Mouse (Mus musculus) MN1 (cell line): Measurements from ENCODE around the gene Fut1.

Experiments used
- DNase-seq: peaks from one replicate; pipeline ENCODE4 v3.0.0-alpha.2; 2016; ENCODE audit warnings: low spot score

Gene Fut1

DNA sequence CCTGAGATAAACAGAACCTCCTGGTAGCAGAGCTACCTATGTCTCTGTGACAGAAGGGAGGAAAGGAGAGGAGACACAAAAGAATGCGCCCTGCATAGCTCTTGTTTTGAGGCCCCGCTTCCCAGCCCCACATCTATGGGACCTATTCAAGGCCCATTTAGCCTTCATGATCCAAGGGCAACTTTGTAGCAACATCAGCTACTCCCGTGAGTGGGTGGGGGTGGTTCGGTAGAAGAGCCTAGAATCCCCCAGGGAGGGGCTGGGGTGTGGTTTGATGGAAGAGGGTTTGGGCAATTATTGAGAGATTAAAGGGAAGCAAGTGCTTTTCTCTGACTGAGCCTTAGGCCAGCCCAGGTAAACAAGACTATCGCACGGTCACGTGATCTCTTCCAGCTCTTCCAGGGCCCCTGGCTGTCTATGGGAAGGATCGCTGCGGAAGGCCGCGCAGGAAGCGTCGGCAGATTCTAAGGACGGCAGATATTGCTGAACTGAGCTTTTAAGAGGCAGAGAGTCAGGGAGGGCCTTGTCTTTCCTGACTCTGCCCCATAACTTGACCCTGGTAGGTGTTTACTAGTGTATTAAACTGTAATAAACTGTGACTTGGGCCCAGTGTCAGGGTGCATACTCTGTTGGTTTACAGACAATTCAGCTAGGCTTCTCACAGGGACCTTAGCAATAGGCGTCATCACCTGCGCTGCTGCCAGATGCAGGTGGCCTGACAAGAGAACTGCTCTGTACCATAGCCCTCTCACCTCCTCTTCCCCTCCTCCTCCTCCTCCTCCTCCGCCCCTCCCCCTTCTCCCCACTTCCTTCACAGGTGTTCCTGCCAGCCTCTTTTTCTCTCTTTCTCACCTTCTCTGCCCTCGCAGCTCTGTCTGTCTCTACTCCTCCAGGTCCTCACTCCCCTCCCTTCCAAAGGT is 17.9 kb upstream of the Fut1 start:
- no peak for DNase-seq

DNA sequence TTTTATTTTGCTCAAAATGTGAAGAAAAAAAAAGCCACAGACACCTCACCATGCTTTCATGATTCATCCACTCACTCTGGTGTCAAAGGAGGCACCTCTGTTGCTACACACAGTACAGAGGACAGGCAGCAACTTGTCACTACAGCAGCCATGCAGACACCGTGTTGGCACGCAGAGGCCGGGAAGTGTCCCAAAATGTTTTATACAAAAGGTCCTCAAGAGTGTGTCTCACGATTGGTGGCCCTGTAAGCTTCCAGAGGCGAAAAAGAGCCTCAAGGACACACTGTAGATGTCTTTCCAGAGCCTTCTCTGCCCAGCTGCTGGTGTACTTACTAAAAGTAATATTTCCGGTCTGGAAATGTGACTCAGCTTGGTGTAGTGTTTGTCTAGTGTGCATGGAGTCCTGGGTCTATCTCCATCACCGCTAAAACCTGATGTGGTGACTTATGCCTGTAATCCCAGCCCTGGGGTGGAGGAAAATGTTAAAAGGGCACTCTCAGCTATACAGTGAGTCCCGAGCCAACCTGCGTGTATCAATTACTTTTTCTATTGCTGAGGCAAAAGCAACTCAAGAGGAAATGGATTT is 11.3 kb upstream of the Fut1 start:
- no peak for DNase-seq

DNA sequence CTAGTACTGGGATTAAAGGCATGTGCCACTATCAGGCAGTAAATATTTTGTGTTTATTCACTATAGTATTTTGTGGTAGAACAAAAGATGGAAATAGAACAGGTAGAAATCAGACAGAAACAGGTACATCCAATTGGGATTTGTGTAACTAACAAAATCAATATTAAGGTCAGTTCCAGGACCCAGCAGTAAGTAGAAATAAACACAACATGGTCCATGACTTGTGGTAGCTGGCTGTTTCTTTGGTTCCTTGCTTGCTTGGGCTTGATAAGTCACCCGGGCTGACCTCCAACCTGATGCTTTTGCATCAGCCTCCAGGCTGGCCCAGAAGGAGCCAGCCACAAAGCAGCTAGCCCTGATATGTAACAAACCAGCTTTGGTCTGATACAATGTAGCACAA is 7.6 kb upstream of the Fut1 start:
- no peak for DNase-seq

DNA sequence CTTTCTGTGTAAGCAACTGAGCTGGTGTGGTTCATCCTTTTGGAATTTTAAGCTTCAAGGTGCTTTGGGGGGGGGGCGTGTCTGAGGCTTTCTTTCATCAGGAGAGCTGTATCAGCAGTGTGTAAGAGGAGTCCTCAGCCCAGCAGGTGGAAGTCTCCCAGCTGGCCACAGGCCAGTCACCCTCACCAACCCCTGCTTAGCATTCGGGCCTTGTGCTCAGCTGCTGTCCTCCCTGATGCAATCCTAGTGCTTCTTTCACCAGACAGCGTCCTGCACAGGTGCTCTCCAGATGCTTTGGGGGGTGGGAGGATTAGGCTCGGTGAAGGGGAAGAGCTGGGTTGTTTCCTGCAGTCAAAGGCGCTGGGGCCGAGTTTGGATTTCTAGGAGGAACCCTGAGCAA is 812 bp upstream of the Fut1 start:
- peak; percentile 57 for DNase-seq

DNA sequence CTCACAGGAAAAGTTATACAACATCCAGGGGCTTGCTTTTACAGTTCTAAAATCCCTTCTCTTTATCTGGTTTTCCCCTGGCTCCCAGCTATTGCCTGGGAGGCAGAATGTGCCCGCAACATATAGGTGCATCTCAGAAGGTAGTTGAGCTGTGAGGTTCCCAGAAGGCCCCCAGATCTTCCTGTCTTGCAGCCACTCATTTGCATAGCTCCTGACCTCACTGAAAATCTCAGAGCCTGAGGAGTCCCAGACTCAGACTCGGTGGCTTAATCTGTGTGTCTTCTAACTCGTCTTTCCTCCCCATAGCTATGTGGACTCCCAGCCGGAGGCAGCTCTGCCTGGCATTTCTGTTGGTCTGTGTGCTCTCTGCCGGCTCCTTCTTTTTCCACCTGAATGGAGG is 1.2 kb downstream of the Fut1 start:
- no peak for DNase-seq

DNA sequence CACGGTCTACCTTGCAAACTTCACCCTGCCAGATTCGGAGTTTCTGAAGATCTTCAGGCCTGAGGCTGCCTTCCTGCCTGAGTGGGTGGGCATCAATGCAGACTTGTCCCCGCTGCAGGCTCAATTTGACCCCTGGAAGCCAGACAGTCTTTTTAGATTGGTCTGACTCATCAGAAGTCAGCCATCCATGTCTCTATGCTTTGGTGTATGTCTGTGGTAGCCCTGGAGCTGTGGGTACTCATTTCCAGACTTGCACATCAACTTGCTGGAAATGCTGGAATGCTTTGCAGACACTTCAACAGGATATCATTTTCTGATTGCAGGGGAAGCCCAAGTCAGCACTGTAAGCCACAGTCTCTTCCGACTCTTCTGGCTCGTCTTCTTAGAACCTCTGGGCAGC is 2.5 kb downstream of the Fut1 start:
- DNase-seq = no peak

DNA sequence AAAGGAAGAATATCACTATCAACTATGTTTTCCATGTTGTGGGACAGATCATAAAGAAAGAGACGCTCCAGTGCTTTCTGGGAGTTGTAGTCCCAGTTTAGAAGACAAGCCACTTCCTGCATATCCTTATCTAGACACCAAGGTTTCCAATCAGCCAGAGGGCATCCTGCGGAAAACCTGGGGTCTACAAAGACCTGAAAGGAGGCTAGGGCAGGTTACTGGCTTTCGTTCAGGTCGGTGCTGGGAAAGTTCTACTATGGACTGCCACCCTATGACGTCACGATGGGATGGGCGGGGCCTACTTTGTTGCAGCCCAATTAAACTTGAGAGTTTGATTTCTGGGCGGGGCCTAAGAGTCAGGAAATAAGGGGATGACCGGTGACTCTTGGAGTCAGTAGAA is 4.4 kb downstream of the Fut1 start, which contains the start of gene Izumo1:
Gene Izumo1 (plus strand): TSS at position 369 of the 400 bp plus-strand sequence.
- DNase-seq = no peak

DNA sequence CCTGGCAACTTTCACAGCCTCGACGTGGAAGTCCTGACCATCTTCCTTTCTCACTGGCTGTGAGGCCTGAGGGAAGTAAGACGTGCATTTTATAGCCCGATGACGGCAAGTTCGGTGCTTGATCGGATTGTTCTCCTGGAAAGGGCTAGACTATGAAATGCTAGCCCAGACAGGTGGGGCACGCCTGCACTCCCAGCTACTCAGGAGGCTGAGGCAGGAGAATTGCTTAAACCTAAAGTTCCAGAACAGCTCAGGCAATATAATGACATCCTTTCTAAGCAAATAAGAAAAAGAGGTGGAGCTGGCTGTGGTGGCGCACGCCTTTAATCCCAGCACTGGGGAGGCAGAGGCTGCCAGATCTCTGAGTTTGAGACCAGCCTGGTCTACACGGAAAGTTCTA is 6.4 kb downstream of the Fut1 start:
- no peak for DNase-seq

DNA sequence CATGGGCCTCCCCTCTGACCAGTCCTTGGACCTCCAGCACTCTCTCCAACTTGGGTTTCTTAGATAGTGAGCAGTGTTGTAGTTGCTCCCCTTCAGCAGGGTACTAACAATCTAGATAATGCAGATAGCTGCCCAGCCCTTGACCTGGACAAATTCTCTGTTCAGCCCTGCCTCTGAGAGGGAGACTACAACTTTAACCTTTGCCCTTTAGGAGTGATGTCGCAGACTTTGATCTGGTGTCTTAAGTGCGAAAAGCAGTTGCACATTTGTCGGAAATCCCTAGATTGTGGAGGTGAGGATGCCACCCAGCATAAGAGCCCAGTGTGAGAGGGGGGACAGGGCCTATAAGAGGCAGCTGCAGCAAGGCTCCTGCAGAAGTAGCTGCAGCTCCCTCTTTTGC is 7.6 kb downstream of the Fut1 start:
- DNase-seq = no peak

DNA sequence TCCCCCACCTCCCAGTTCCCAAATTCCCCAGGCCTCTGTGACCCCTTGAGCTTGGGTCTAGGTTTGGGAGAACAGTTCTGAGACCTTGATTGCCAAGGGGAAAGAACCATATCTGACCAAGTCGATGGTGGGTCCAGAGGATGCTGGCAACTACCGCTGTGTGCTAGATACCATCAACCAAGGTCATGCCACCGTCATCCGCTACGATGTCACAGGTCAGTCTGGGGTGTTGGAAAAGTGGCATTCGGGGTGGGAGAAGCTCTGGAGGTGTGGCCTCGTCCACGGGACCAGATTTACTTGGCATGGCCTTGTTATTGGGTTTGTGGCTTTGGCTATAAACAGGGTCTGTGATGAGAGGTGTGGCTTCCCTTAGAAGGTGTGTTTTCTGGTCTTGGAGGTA is 8.4 kb downstream of the Fut1 start:
- DNase-seq = no peak

DNA sequence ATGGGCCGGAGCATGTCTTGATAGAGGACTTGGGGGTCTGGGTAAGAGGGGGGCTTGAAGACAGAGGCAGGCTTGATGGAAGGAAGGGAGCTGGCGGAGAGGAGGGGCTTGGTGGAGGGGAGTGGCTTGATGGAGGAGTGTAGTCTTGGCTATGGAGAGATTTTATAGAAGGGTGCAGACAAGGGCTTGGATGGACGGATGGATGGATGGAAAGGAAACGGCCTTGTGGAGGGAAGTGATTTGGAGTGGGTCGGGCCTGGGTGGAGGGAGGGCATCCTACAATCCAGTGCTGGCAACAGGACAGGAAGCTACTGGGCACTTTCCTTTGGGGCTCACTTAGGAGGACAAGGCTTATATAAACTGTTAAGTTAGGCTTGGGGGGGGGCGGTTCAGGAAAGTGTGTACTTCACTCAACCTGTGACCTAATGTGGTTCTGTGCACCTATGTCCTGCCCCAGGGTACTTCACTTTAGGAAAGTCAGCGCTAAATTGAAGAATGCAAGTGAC is 9.5 kb downstream of the Fut1 start:
- no peak for DNase-seq

DNA sequence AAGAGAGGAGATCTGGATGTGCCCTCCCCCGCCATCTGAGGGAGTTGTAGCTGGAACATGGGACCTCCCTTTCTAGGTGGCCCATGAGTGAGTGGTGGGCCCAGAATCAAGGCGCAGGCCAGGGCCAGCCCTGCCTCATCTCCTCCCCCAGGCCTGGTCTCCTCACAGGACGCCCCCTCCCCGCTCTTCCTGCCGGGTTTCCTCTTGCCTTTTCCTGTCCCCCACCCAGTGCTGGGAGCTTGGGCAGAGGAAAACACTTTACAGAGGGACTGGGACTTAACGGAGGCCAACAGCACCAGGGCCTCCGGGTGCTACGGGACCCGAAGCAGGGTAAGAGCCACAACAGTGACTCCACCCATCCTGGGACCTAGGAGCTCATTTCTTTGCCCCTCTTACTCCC is 10.2 kb downstream of the Fut1 start, which contains the start of gene Rasip1:
Gene Rasip1 (plus strand): TSS at position 228 of the 400 bp plus-strand sequence.
- DNase-seq = no peak

DNA sequence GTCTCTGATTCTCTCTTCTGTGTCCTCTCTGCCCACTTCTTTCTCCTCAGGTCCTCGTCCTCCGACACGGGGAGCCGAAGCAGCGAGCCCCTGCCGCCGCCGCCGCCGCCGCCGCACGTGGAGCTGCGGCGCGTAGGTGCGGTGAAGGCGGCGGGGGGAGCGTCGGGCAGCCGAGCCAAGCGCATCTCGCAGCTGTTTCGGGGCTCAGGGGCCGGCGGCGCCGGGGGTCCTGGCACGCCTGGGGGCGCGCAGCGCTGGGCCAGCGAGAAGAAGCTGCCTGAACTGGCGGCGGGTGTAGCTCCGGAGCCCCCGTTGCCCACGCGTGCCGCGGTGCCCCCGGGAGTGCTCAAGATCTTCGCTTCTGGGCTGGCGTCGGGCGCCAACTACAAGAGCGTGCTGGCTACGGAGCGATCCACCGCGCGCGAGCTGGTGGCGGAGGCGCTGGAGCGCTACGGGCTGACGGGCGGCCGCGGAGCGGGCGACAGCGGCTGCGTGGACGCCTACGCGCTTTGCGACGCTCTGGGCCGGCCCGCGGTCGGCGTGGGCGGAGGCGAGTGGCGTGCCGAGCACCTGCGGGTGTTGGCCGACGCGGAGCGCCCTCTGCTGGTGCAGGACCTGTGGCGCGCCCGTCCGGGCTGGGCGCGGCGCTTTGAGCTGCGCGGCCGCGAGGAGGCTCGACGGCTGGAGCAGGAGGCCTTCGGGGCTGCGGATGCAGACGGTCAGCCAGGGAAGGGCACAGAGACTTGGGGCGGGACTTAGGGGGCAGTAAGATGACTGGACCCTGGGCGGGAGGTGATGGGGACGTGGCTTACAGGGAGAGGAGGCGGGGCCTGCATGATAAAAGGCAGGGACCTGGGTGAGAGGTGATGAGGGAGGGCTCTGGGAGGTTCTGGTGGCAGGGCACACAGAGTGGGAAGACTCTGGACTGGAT is 11.5 kb downstream of the Fut1 start:
- no peak for DNase-seq

DNA sequence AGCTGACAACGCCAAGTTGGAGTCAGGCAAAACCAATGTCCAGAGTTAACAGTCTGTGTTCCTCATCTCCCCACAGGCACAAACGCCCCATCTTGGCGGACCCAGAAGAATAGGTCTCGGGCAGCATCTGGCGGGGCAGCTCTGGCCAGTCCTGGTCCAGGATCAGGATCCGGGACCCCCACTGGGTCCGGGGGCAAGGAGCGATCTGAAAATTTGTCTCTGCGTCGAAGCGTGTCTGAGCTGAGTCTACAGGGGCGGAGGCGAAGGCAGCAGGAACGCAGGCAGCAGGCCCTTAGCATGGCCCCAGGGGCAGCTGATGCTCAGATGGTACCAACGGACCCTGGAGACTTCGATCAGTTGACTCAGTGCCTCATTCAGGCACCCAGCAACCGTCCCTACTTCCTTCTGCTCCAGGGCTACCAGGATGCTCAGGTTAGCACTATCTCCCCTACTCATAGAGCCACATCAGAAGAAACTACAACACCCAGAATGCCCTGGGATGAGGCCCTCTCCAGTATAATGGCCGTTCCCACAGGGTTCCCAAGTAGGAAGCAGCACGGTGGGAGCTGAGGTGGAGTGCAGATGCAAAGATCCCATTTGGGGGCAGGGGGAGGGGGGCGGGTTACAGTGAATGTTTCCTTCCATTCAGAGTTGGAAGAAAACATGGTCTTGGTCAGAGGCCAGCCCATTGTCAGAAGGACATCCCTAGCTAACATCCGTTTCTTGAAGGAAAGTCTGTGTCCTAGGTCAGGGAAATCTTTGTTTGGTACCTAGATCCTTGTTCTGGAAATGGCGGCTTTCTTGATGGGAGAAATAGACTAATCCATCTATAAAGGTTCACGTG is 13.2 kb downstream of the Fut1 start:
- DNase-seq = no peak

DNA sequence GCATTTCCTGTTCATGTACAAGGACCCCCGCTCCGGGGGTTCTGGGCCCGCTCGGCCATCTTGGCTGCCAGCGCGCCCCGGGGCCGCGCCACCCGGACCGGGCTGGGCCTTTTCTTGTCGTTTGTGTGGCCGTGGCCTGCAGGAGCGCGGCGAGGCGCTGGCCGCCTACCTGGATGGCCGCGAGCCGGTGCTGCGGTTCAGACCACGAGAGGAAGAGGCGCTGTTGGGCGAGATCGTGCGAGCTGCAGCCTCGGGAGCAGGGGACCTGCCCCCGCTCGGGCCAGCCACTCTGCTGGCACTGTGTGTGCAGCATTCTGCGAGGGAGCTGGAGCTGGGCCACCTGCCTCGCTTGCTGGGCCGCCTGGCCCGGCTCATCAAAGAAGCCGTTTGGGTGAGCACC is 15.4 kb downstream of the Fut1 start:
- no peak for DNase-seq

DNA sequence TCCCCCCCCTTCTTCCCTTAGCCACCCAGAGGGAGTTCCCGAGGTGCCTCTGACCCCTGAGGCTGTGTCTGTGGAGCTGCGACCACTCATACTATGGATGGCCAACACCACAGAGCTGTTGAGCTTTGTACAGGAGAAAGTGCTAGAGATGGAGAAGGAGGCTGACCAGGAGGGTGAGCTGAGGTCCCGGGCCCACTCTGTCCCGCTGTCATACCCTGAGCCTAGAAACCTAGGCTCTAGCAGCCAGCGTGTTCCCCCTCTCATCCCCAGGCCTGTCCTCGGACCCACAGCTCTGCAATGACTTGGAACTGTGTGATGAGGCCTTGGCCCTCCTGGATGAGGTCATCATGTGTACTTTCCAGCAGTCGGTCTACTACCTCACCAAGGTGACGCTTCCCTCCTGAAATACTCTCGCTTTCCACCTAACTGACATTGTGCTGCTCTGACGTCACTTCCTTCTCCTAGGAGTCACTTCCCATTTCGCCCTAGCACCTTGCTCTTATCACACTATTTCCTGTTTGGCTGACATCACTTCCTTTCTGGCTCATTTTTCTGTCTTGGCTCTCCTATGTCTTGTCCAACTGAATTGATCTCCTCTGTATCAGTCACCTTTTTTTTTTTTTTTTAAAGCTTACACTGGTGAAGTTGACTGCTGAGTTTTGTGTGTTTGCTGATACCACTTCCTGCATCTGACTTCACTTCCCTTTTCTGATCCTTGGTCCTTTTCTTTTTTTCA is 18.0 kb downstream of the Fut1 start:
- DNase-seq = no peak

DNA sequence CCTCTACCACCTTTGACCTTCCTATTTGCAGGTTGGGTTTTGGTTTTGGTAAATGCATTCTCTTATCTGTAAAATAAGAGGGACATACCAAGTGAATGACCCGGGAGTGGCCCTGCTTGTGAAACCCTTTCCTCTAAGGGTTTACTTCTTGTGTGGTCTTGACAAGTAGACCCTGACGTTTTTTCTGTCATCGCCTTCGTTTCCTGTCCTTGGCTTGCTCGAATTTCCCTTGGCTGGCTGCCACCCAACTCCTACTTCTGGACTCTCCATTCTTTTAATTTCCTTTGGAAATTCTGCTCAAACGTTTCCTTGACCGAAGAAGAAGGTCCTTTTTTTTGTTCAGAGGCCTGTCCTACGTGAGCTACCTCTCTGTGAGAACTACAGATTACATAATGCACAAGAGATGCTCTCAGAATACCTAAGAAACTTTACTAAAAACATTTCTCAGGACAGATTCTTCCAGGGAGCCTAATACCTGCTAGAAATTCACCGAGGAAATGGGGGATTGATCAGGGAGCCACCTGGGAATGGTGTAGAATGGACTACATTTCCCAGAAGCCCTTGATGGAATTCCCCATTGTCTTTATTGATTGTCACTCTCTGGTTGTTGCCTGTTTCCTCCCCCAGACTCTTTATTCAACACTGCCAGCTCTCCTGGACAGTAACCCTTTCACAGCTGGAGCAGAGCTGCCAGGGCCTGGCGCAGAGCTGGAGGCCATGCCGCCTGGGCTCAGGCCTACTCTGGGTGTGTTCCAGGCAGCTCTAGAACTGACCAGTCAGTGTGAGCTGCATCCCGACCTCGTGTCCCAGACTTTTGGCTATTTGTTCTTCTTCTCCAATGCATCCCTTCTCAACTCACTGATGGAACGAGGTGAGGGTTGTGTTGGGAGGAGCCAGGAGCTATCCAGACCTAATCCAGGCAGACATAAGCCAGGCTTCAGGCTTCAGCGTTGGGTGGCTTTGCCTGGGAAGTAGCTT is 18.9 kb downstream of the Fut1 start:
- no peak for DNase-seq

DNA sequence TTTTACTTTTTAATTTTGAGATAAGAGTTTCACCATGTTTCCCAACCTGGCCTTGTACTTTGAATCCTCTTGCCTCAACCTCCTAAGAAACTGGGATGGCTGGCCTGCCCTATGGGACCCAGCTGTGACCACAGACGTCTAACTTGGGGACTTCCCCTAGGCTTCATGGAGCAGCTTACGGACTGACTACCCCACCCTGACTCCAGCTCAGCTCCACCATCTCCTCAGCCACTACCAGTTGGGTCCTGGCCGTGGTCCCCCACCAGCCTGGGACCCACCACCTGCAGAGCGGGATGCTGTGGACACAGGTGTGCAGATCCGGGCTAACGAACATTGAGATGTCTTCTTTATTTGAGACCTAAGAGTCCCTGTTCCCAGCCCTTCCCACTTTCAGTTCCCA is 20.6 kb downstream of the Fut1 start:
- DNase-seq = no peak

DNA sequence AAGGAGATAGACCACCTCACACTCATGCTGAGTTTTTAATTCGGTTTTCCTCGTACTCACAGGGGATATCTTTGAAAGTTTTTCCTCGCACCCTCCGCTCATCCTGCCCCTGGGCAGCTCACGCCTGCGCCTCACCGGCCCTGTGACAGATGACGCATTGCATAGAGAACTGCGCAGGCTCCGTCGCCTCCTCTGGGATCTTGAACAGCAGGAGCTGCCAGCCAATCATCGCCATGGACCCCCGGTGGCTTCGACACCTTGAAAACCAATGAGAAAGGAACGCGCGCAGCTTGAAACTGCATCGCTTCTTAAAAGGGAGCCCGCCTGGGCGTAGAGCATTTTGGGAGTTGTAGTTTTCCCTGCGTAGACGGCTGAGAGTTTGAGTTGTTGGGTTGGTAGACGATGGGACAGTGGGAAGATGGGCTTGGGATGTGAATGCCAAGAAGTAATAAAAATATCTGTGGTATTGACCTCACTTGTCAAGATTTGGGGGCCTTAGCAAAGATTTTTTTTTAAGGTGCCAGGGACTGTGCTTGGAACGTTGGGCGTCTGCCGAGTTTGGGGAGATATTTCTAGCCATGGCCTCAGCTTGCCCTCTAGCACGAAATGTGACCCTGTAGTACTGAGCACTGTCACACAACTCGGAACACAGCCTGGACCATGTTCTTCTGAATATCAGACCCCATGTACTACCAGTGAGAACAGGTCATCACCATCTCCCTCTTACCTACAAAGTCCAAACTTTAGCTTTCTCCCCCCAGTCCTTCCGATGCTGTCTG is 21.7 kb downstream of the Fut1 start:
- no peak for DNase-seq
